ENCODE assay signal across 8 mouse cellular contexts in the genomic region with DNA sequence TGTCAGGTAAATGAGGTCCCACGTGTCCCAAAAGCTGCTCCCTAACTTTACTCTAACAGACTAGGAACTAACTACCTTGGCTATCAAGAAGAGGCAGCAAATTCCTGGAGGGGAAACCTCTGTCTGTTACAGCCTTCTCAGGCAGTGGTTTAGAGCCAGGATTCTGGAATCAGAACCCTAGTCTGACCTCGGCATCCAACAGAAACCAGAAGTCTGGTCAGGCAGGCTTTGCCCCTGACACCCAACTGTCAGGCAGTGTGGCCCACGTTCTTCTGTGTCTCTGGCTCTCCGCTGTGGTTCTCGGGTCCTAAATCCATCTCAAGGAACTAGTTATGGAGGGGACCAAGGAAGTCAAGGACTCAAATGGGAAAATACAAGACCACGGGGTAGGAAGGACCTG. TPM values are rescaled to one million over a fixed set of nuclear protein-coding genes. Genes with fewer than 3 reads are reported as not detected.
DNase-seq lines count a peak whose midpoint lies in the region; ATAC-seq and TF ChIP-seq lines count a peak whose summit lies in the region.

Gene Lurap1, minus strand, starts transcription at position 101 of the 400 bp plus-strand sequence.

- no peaks in the 10 kb centered on the region for H3K27me3 ChIP-seq in heart, embryonic 13.5 days (replicated peaks)
- H3K27me3 ChIP-seq in hindbrain, embryonic 10.5 days (ENCODE audit: insufficient read depth, poor library complexity, severe bottlenecking): no peaks in the 10 kb centered on the region
- no peaks in the 10 kb centered on the region for H3K27me3 ChIP-seq in liver, embryonic 13.5 days

- H3K4me1 ChIP-seq in heart, embryonic 13.5 days: peaks cover 20% of the 10 kb centered on the region
- peaks cover 0 to 10% of the 10 kb centered on the region in 2 experiments; a peak in 1 of 4 replicates for H3K4me1 ChIP-seq in ES-E14 (ENCODE audit: control insufficient read depth in 2 of 2, insufficient read depth in 2 of 2, low read length in 2 of 2, poor library complexity in 1 of 2)
- peaks cover 21% of the 10 kb centered on the region for H3K4me1 ChIP-seq in hindbrain, embryonic 10.5 days (replicated peaks)
- H3K4me1 ChIP-seq in liver, embryonic 13.5 days (replicated peaks): peaks cover 27% of the 10 kb centered on the region

- in situ Hi-C loops in ES-E14 (cut with MboI; ENCODE audit: low sequenced_read_pairs in 2 of 2, unreplicated experiment in 2 of 2): no loop called here

- no peaks in the 10 kb centered on the region for H3K9me3 ChIP-seq in heart, embryonic 13.5 days
- no peaks in the 10 kb centered on the region for H3K9me3 ChIP-seq in ES-E14 (ENCODE audit: control insufficient read depth, insufficient read depth, low read depth, low read length)
- H3K9me3 ChIP-seq in hindbrain, embryonic 10.5 days: no peaks in the 10 kb centered on the region
- no peaks in the 10 kb centered on the region for H3K9me3 ChIP-seq in liver, embryonic 13.5 days (replicated peaks)

- ATAC-seq in heart, embryonic 13.5 days (ENCODE audit: extremely low read depth, insufficient number of reproducible peaks, low FRiP score, low TSS enrichment): no peak
- no peak for ATAC-seq in liver, embryonic 13.5 days (ENCODE audit: low read depth)

- intact Hi-C loops in heart, postnatal 14 days (cut with DNase I): no loop called here

- peak within 1 kb of the TSS; percentile 98 for H3K9ac ChIP-seq in heart, embryonic 13.5 days
- H3K9ac ChIP-seq in ES-E14 (ENCODE audit: insufficient read depth, low read depth, low read length, poor library complexity, severe bottlenecking): peak within 1 kb of the TSS; percentile 96
- peak within 1 kb of the TSS; percentile 88 for H3K9ac ChIP-seq in liver, embryonic 13.5 days

- peaks cover 47% of the 10 kb centered on the region for H3K36me3 ChIP-seq in heart, embryonic 13.5 days
- peaks cover 42% of the 10 kb centered on the region for H3K36me3 ChIP-seq in ES-E14 (ENCODE audit: control insufficient read depth, insufficient read depth, low read length, poor library complexity, severe bottlenecking)
- peaks cover 47% of the 10 kb centered on the region for H3K36me3 ChIP-seq in hindbrain, embryonic 10.5 days
- H3K36me3 ChIP-seq in liver, embryonic 13.5 days: peaks cover 46% of the 10 kb centered on the region

- DNase-seq in heart, postnatal 14 days: no peak
- DNase-seq in ES-E14 (ENCODE audit: low read depth, low spot score): no peak
- DNase-seq in hindbrain, embryonic 10.5 days (ENCODE audit: low spot score): no peak
- no peak for DNase-seq in liver, embryonic 13.5 days
- no peak for DNase-seq in yolk sac, embryonic 10.5 days (ENCODE audit: low spot score)
- DNase-seq in embryo, embryonic 9.5 days (ENCODE audit: extremely low spot score): no peak
- DNase-seq in adrenal gland, postnatal 4 days (ENCODE audit: low spot score in 2 of 2): no peak

- H3K27ac ChIP-seq in heart, embryonic 13.5 days (replicated peaks): peak within 1 kb of the TSS; percentile 91
- H3K27ac ChIP-seq in ES-E14 (ENCODE audit: insufficient read depth, low read depth, low read length, poor library complexity, severe bottlenecking): peak within 1 kb of the TSS; percentile 68
- H3K27ac ChIP-seq in hindbrain, embryonic 10.5 days: peak within 1 kb of the TSS; percentile 97
- peak within 1 kb of the TSS; percentile 77 for H3K27ac ChIP-seq in liver, embryonic 13.5 days

- peak within 1 kb of the TSS; percentile 86 for H3K4me3 ChIP-seq in heart, embryonic 13.5 days
- H3K4me3 ChIP-seq in ES-E14 (ENCODE audit: insufficient read depth in 1 of 2, low read depth in 1 of 2, low read length in 2 of 2, poor library complexity in 1 of 2, severe bottlenecking in 1 of 2): peak within 1 kb of the TSS; percentile 91 to 98
- peak within 1 kb of the TSS; percentile 81 for H3K4me3 ChIP-seq in hindbrain, embryonic 10.5 days
- H3K4me3 ChIP-seq in liver, embryonic 13.5 days (replicated peaks): peak within 1 kb of the TSS; percentile 74

- WGBS in heart, embryonic 13.5 days: 73% methylated on average over 6 of the region's 6 CpGs
- 81% methylated on average over 6 of the region's 6 CpGs for WGBS in hindbrain, embryonic 10.5 days
- WGBS in liver, embryonic 13.5 days (ENCODE audit: insufficient replicate concordance): 62% methylated on average over 6 of the region's 6 CpGs

- peak within 1 kb of the TSS; percentile 81 for H3K4me2 ChIP-seq in heart, embryonic 13.5 days
- H3K4me2 ChIP-seq in liver, embryonic 13.5 days: peak within 1 kb of the TSS; percentile 92

TF ChIP-seq in ES-E14, 5 proteins besides CTCF, POLR2A, EP300 and RAD21:
- no peak for TF ChIP-seq MAFK (IDR thresholded peaks at IDR 0.05; ENCODE audit: insufficient read depth, low read depth, low read length)
- TF ChIP-seq ZNF384 (IDR thresholded peaks at IDR 0.05; ENCODE audit: low read depth, low read length): no peak
- TF ChIP-seq ZC3H11A (IDR thresholded peaks at IDR 0.05; ENCODE audit: borderline replicate concordance, low read depth, low read length): no peak
- no peak for TF ChIP-seq CHD2 (IDR thresholded peaks at IDR 0.05; ENCODE audit: low read depth, low read length)
- TF ChIP-seq HCFC1 (IDR thresholded peaks at IDR 0.05; ENCODE audit: borderline replicate concordance, insufficient read depth, low read length): no peak

RNA-seq across cellular contexts. Expression of gene Lurap1, which starts in this region (rescaled TPM):
- polyA plus RNA-seq in heart, embryonic 13.5 days (2015; fragmentation: Nextera tagmentation; extraction: Ambion mirVana): 1.8 and 2.1 TPM in 2 replicates
- total RNA-seq in heart, postnatal 14 days (2021): 1 to 10 TPM; 3.7 to 5.5 TPM
- 0.49 and 0.95 TPM in 2 replicates for total RNA-seq in ES-E14 (2012; rRNA removed)
- polyA plus RNA-seq in hindbrain, embryonic 10.5 days (2016; fragmentation: Nextera tagmentation; extraction: Ambion mirVana): 2.1 and 2.2 TPM in 2 replicates
- polyA plus RNA-seq in liver, embryonic 13.5 days (2015; fragmentation: Nextera tagmentation; extraction: Ambion mirVana): 0.23 and 0.25 TPM in 2 replicates
- 1 to 10 TPM; 6.8 to 7.5 TPM for total RNA-seq in adrenal gland, postnatal 4 days (2021)
